Mouse (Mus musculus) liver, postnatal 0 days (tissue): ENCODE data around the gene Nmi.

Experiments
- CTCF ChIP-seq: sonication (generic); IDR thresholded peaks from 2 replicates; pipeline ENCODE4 v1.5.1; 2016; ENCODE audit warnings: antibody characterized with exemption, low read depth
- EP300 ChIP-seq: IDR thresholded peaks from 2 replicates; pipeline ENCODE4 v1.6.1; 2016; ENCODE audit warnings: antibody characterized with exemption, low read depth, mild to moderate bottlenecking

DNA sequence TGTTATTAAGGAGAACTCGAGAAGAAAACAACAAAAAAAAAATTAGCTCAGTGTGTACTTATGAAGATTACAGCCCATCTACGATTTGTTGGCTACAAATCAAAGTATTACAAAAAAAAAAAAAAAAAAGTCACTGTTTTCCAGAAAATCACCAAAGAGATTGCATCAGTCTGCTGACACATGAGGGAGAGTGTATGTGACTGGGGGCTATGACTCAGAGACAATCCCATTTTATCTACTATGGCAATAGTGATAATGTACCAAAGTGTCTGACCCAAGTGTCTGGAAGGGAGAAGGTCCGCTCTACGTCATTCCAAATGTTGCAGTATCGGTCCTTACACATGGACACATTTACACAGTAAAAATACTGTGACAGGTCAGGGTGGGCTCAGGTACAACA lies 13.4 kb upstream of the Nmi start:
- TF ChIP-seq CTCF (no peak), EP300 (no peak)
